Mouse (Mus musculus) stomach, embryonic 14.5 days (tissue): ENCODE measurements around the gene Sumo1. TPM values are rescaled to one million over a fixed set of nuclear protein-coding genes. Genes with fewer than 3 reads are reported as not detected.
"Not testable (repeated sequence)": the region's sequence is repeated elsewhere in the genome, so short reads cannot be mapped to it uniquely, and the experiment has no call there.

Experiments
- ATAC-seq: fragments of 200-750 bp; cut with Nextera tagmentation; 2 replicates; pipeline ENCODE4 v1.8.0; 2017; ENCODE audit warnings: low read depth, moderate TSS enrichment; ENCODE audit not compliant: insufficient number of reproducible peaks, insufficient read depth, low FRiP score
- H3K27ac ChIP-seq: fragments of 300-500 bp; sonication (generic); 2 replicates; pipeline ENCODE4 v1.5.1; 2014; ENCODE audit warnings: mild to moderate bottlenecking, low read length, moderate library complexity, mixed read lengths
- H3K27me3 ChIP-seq: fragments of 300-500 bp; sonication (generic); 2 replicates; pipeline ENCODE4 v1.6.1; 2014; ENCODE audit warnings: low read length, control low read depth, mixed read lengths; ENCODE audit not compliant: control insufficient read depth, insufficient read depth
- H3K36me3 ChIP-seq: fragments of 300-500 bp; sonication (generic); 2 replicates; pipeline ENCODE4 v1.6.1; 2014; ENCODE audit warnings: mild to moderate bottlenecking, control low read depth, low read length, moderate library complexity, mixed read lengths; ENCODE audit not compliant: control insufficient read depth, insufficient read depth
- H3K4me1 ChIP-seq: fragments of 300-500 bp; sonication (generic); 2 replicates; pipeline ENCODE4 v1.6.1; 2014; ENCODE audit warnings: low read length, control low read depth, mixed read lengths; ENCODE audit not compliant: control insufficient read depth, insufficient read depth
- H3K4me2 ChIP-seq: fragments of 300-500 bp; sonication (generic); replicated peaks from 2 replicates; pipeline ENCODE4 v1.6.1; 2014; ENCODE audit warnings: low read depth, low read length, control low read depth
- H3K4me3 ChIP-seq: fragments of 300-500 bp; sonication (generic); 2 replicates; pipeline ENCODE4 v1.5.1; 2014; ENCODE audit warnings: low read depth, low read length, control low read depth
- H3K9ac ChIP-seq: fragments of 300-500 bp; sonication (generic); replicated peaks from 2 replicates; pipeline ENCODE4 v1.6.1; 2014; ENCODE audit warnings: low read depth, mild to moderate bottlenecking, control low read depth, low read length, moderate library complexity, mixed read lengths
- H3K9me3 ChIP-seq: fragments of 300-500 bp; sonication (generic); 2 replicates; pipeline ENCODE4 v1.6.1; 2016; ENCODE audit warnings: low read depth, low read length, control low read depth; ENCODE audit not compliant: control insufficient read depth
- WGBS: fragments of 180-500 bp; shearing (Covaris S2); extraction: QIAGEN DNeasy Blood & Tissue Kit; methylation state at CpG from one replicate; pipeline ENCODE4 v1.1.7; 2014; 5-methylcytosine and 5-hydroxymethylcytosine counted together
- polyA plus RNA-seq: library from polyadenylated mRNA; unstranded; fragments of >200 nt; fragmentation: Nextera tagmentation; extraction: Ambion mirVana; gene quantifications from 2 replicates; pipeline ENCODE4 v1.2.1, GENCODE M21; 2014

Sumo1 gene
- polyA plus RNA-seq, 1 experiment from 2014 or later: 382 TPM

DNA sequence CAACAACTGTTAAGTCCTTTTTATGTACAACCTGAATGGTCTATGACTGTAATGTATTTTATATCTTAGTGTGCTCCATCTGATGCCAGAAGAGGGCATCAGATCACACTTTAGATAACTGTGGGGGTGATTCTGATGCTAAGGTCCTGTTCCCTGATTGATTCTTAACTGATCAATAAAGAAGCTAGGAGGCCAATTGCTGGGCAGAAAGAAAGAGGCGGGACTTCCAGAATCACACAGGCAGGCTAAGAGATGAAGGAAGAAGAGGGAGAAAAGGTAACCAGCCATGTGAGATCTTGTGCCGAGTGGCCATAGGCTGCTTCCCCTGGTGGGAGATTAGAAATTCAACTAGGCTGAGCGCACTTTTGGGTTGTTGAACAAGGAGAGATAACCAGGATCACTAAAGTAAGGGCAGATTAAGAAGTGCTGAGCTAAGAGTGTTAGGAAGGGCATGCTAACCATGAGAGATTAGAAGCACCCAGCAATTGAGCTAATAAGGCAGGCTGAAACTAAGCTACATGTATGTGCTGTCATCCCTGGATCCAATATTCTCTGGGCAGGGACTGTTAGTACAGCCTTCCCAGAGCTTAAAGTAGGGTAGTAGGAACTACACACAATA lies 19.3 kb downstream of the Sumo1 start:
- no peaks in the 10 kb centered on the region for H3K4me1 ChIP-seq
- no peak overlapping the region for H3K4me3 ChIP-seq
- no peak overlapping the region for H3K9ac ChIP-seq
- no peaks in the 10 kb centered on the region for H3K27me3 ChIP-seq
- ATAC-seq: no peak
- 95% methylated on average over 3 of the region's 3 CpGs for WGBS
- H3K4me2 ChIP-seq: no peak overlapping the region
- H3K9me3 ChIP-seq: no peaks in the 10 kb centered on the region
- no peak overlapping the region for H3K27ac ChIP-seq
- H3K36me3 ChIP-seq: peaks cover 24% of the 10 kb centered on the region

DNA sequence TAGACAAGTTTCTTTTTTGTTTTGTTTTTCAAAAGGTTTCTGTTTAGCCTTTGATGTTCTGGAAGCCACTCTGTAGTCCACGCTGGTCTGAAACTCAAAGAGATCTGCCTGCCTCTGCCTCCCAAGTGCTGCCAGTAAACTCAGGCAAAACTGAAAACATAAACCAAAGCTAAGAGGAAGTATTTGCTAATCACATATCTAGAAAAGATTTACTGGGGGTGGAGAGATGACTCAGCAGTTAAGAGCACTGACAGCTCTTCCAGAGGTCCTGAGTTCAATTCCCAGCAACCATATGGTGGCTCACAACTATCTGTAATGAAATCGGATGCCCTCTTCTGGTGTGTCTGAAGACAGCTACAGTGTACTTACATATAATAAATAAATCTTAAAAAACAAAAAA lies 24.1 kb downstream of the Sumo1 start:
- H3K36me3 ChIP-seq: peaks cover 28% of the 10 kb centered on the region
- H3K27me3 ChIP-seq, H3K27ac ChIP-seq, ATAC-seq, H3K9me3 ChIP-seq, H3K9ac ChIP-seq, H3K4me1 ChIP-seq, H3K4me2 ChIP-seq, H3K4me3 ChIP-seq: not testable (repeated sequence)
- 94% methylated on average over 2 of the region's 2 CpGs for WGBS

DNA sequence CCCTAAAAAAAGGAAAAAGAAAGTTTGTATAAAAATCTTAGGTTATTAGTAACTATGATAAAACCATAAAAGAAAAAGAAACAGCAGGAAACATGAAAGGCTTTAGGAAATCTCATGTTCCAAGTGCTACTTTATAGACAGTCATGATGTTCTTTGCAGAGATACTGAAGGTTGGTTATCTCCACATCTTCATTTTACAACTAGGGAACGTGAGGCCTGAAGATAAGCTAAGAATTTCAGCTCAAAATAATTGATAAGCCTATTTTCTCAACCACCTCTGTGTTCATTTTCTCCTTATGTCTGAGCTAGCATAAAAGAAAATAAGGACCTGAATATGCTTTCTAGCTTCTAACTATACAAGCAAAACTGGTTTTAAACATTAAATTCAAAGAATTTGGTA lies 28.1 kb downstream of the Sumo1 start:
- H3K9me3 ChIP-seq: no peaks in the 10 kb centered on the region
- ATAC-seq: no peak
- H3K27me3 ChIP-seq: no peaks in the 10 kb centered on the region
- H3K9ac ChIP-seq: no peak overlapping the region
- no peak overlapping the region for H3K4me3 ChIP-seq
- 60% methylated on average over 1 of the region's 1 CpGs for WGBS
- no peak overlapping the region for H3K27ac ChIP-seq
- H3K36me3 ChIP-seq: peaks cover 18% of the 10 kb centered on the region
- H3K4me2 ChIP-seq: no peak overlapping the region
- H3K4me1 ChIP-seq: no peaks in the 10 kb centered on the region

DNA sequence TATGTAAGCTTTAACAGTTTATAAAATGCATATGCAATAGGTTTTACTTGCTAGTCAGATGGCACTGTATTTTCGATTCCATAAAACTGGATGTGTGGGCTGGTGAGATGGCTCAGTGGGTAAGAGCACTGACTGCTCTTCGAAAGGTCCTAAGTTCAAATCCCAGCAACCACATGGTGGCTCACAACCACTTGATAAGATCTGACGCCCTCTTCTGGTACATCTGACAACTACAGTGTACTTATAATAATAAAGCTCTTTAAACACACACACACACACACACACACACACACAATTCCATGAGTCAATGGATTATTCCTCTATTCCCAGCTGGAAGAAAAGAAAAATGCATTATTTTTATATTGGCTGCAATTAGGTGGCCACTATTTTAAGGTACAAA lies 32.3 kb downstream of the Sumo1 start:
- H3K4me3 ChIP-seq: no peak overlapping the region
- H3K4me1 ChIP-seq: no peaks in the 10 kb centered on the region
- H3K9ac ChIP-seq: no peak overlapping the region
- H3K27me3 ChIP-seq: no peaks in the 10 kb centered on the region
- H3K36me3 ChIP-seq: peaks cover 13% of the 10 kb centered on the region
- H3K4me2 ChIP-seq: no peak overlapping the region
- H3K27ac ChIP-seq: no peak overlapping the region
- no peak for ATAC-seq
- H3K9me3 ChIP-seq: no peaks in the 10 kb centered on the region
- 83% methylated on average over 3 of the region's 3 CpGs for WGBS

DNA sequence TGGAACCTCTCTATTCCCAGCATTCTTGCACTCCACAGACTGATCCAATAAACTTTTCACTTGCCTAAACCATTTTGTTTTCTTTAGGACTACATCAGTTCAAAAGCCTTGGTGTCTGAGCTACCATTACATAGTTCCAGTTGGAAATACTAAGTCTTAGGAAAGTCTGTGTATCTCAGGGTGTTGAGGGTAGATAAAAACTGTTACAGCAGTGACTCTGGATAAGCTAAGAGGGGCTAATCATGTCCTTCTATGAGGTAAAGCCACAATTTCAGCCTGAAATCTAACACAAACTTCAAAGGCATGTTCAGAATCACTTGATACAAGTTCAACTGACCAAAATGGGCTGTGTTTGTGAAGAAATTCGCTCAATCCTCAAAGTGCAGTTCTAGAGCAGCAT lies 34.3 kb downstream of the Sumo1 start:
- H3K9me3 ChIP-seq: no peaks in the 10 kb centered on the region
- 80% methylated on average over 1 of the region's 1 CpGs for WGBS
- H3K4me3 ChIP-seq: no peak overlapping the region
- no peaks in the 10 kb centered on the region for H3K27me3 ChIP-seq
- H3K4me2 ChIP-seq: no peak overlapping the region
- no peak overlapping the region for H3K27ac ChIP-seq
- H3K4me1 ChIP-seq: no peaks in the 10 kb centered on the region
- no peak for ATAC-seq
- H3K36me3 ChIP-seq: peaks cover 2% of the 10 kb centered on the region
- no peak overlapping the region for H3K9ac ChIP-seq

DNA sequence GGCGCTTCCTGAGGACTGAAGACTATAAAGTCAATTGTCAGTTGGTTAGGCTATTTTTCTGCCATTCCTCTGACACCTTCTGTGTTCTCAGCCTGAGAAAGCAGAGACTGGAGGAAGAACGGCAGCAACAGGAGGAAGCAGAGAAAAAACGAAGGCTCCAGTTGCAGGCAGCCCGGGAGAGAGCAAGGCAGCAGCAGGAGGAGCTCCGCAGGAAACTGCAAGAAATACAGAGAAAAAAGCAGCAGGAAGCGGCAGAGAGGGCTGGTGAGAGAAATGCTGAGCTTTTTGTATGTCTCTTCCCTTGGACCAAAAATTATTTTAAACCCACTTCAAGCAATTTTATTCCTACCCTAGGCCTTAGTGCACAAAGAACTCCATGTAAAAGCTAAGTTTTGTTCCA lies 37.6 kb downstream of the Sumo1 start:
- no peak for ATAC-seq
- Histone ChIP-seq H3K4me3 (no peak overlapping the region), H3K27ac (no peak overlapping the region), H3K9me3 (no peaks in the 10 kb centered on the region), H3K36me3 (no peaks in the 10 kb centered on the region), H3K4me1 (no peaks in the 10 kb centered on the region), H3K27me3 (no peaks in the 10 kb centered on the region), H3K9ac (no peak overlapping the region), H3K4me2 (no peak overlapping the region)
- WGBS: 30% methylated on average over 6 of the region's 6 CpGs

DNA sequence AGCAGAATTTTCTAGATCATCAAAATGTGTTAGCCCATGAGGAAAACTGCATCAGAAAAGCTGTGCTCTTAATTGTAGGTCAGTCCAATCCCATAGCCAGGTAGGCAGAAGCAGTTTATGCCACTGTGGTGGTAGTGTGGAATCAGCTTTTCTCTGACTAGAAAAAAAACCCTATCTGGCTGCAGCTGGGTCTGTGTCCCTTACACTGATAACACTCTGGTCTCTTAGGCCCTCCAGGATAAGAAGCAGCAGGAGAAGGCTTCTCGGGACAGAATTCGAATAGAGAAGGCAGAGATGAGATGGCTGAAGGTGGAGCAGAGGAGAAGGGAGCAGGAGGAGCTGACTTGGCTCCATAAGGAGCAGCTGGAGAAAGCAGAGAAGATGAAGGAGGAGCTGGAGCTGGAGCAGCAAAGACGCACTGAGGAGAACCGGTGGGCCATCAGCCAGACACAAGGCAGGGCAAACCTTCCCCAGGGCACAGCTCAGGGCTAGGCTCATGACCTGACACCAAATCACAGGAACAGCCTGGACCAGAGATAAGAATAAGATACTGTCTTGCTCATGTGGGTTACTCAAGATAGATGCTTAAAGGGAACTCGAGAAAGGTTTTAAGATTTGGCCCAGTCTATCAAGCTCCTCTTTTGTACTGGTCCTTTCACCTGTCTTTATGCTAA lies 38.5 kb downstream of the Sumo1 start:
- Histone ChIP-seq H3K27me3 (no peaks in the 10 kb centered on the region), H3K4me2 (no peak overlapping the region), H3K36me3 (no peaks in the 10 kb centered on the region), H3K27ac (no peak overlapping the region), H3K9ac (no peak overlapping the region), H3K9me3 (no peaks in the 10 kb centered on the region), H3K4me3 (no peak overlapping the region), H3K4me1 (no peaks in the 10 kb centered on the region)
- ATAC-seq: no peak
- 79% methylated on average over 5 of the region's 5 CpGs for WGBS

DNA sequence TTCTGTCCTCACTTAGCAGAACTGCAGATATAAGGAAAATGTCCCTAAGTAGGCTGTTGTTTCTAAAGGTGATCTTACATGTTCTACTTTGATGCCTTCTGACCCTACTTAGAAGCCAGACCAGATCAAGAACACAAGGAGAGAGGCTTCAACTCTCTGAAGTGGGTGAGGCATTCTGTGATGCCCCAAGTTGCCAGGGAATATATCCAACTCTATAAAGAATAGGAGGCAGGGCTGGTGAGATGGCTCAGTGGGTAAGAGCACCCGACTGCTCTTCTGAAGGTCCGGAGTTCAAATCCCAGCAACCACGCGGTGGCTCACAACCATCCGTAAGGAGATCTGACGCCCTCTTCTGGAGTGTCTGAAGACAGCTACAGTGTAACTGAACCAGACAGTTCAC lies 40.3 kb downstream of the Sumo1 start:
- not testable (repeated sequence) for ATAC-seq, H3K4me2 ChIP-seq, H3K36me3 ChIP-seq, H3K27ac ChIP-seq, H3K27me3 ChIP-seq, H3K4me1 ChIP-seq, H3K4me3 ChIP-seq, H3K9ac ChIP-seq, H3K9me3 ChIP-seq
- WGBS: 86% methylated on average over 6 of the region's 6 CpGs

DNA sequence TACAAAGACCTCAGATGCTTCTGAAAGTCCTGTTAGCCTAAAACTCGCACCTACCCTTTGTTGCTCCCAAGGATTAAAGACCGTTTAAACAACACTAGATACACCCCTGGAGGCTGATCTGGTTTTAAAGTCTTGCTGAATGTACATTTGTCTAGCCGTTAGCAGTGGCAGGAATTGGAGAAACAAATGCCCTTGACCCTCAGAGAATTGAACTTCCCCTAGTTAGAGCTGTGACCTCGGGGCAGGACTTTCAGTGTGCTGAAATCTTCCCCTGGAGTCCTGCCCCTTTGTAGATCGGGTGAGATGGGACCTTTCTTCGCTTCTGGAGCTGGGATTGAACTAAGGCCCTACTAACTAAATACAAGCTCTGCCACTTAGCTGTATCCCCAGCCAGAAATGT lies 41.4 kb downstream of the Sumo1 start:
- H3K4me3 ChIP-seq: no peak overlapping the region
- no peak for ATAC-seq
- no peak overlapping the region for H3K4me2 ChIP-seq
- H3K36me3 ChIP-seq: no peaks in the 10 kb centered on the region
- no peaks in the 10 kb centered on the region for H3K27me3 ChIP-seq
- no peak overlapping the region for H3K9ac ChIP-seq
- H3K9me3 ChIP-seq: no peaks in the 10 kb centered on the region
- H3K4me1 ChIP-seq: no peaks in the 10 kb centered on the region
- 37% methylated on average over 6 of the region's 6 CpGs for WGBS
- no peak overlapping the region for H3K27ac ChIP-seq
